Mouse (Mus musculus) adrenal gland, postnatal 14 days (tissue): ENCODE measurements around the gene Dlk1. TPM values are rescaled to one million over a fixed set of nuclear protein-coding genes. Genes with fewer than 3 reads are reported as not detected.

Source experiments
- DNase-seq: peaks from one replicate; pipeline ENCODE4 v3.0.0; 2021; ENCODE audit warnings: mixed read lengths
- long read RNA-seq, 2 experiments: library from polyadenylated mRNA; stranded (forward); transcript quantifications; one replicate each; pipeline ENCODE4 v2.0.0; 2021
- total RNA-seq: library from RNA; stranded (reverse); gene quantifications from 2 replicates; pipeline ENCODE4 v1.2.3, GENCODE M21; 2021

Dlk1 gene
- 494 and 529 TPM in 2 replicates for total RNA-seq
- long read RNA-seq, experiment 1, full-length matches to known transcripts: 503 of 546 reads
- long read RNA-seq, experiment 1, partial matches to known transcripts: 19 of 546 reads
- long read RNA-seq, experiment 1, other reads (novel, unspliced or antisense): 24 of 546 reads
- long read RNA-seq, experiment 2, full-length matches to known transcripts: 301 of 343 reads
- long read RNA-seq, experiment 2, partial matches to known transcripts: 4 of 343 reads
- long read RNA-seq, experiment 2, other reads (novel, unspliced or antisense): 38 of 343 reads

DNA sequence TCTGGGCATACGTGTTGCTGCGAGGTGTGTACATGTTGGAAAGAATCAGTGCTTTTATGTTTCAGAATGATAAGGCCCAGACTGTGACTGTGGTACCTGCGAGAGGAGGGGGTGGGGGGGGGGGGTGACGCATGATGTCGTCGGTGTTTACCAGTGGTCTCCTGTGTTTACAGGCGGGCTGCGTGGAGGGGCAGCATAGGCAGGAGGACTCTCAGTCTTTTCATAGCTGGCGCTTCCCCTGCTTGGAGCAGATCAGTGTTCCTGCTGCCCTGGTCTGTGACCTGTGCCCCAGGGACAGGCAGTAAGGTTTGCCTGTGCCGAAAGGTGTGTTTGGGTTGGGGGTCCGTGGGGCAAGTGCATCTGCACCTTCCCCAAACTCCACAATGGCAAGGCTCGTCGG lies at the start of gene Dlk1:
Dlk1 (plus strand) TSS at position 232 of the 400 bp plus-strand sequence.
- no peak for DNase-seq

DNA sequence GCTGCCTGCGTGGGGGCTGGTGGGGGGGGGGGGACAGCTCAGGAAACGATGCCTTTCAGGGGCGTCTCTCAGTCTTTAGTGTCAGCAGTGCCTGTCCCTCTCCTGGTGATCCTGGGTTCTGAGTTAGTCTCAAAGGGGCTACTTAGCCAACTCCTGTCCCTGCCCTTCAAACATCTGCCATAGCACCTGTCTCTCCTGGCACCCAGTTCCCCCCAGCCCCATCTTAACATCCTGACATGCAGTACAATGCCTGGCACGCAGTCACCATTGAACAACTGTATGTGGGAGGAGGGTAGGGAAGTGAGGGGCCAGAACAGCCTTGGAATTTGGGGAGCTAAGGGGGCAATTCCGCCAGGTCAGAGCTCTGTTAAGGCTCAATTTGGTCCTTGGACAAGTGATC lies 49.7 kb upstream of the Dlk1 start:
- DNase-seq: no peak

DNA sequence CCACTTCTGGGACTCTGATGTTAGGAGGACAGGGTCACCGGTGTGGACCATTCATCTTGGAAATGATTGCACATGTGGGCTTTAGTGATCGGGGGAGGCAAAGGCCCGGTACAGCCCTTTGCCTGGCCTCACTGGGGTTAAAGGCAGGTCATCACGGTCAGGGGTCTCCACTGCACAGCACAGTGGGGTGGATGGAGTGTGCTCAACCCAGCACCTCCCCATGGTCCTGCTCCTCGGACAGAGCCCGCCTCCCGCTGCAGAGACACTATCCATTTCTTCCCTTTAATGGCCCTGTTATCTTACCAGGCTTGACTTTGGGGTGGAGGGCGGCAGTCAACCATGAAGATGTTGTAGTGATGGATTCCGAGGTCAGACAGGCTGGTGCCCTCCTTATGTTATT lies 48.9 kb upstream of the Dlk1 start:
- no peak for DNase-seq

DNA sequence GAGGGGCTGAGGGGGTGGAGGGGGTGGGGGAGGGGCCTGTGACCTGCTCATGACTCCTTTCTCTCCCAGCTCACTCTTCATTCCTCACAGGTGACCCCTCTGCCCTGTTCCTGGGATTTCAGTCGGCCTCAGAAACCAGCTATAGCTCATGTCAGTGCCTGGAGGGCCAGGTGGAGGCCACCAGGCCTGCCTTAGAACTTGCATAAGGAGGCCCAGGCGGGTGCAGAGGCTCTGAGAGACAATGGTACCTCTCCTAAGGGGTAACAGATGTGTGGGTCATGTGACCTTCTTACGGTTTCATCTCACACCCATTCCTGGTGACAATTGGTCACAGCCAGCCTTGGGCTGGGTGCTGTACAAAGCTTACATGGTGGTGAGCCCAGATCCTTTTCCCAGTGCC lies 46.6 kb upstream of the Dlk1 start:
- DNase-seq: no peak

DNA sequence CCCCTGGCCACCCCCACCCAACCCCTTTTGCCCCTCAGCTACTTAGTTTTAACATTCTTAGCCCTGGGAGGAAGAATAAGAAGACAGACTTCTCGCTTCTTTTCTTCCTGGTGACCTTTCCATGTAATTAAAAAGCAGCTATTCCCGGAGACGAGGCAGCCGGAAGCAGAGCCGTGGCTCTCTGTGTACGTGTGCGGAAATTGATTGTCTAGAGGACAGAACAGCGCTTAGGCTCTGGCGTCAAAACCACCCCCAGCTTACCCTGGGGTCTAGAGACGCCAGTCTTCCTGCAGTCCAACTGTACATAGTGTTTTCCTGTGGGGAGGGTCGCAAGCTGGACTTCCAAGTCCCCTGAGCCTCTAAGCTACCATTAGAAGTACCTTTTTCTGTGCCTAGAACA lies 41.9 kb upstream of the Dlk1 start:
- DNase-seq: no peak

DNA sequence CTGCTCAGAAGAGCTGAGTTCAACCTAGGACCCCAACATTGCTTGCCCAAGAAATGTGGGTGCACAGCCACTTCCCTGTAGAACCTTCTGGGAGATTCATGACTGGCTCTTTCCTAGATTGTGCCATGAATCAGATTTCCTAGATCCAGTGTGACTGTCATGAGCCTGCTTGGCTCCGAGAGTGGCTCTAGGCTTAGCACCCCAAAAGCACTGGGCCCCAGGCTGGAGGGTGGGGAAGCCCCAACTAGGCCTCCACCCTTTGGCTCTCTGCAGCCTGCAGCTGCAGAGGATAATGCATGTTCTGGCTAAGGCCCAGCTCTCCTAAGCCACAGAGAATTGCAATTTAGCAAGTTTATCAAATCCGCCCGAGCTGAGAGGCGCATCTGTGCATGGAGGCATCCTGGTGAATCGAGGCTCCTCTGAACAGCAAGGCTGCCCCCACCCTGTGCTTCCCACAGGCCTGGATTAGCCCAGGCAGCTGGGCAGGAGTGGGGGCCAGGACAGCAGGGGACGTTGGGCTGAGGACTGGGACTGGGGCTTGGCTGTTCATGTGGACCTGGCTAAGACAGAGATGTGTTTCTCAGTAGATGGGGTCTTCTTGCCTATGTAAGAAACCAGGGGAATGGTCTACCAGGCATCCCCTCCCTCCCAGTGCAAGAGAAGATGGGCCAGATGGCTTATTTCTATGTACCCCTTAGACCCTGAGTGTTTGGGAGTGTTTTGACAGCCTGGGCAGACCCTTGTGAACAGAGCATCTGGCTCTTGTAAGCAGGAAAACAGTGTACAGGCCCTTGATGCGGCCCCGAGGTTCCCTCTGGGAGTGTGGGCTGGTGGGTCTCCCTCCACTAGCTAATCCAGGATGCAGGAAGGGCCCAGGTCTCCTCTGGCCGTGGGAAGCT lies 41.2 kb upstream of the Dlk1 start:
- no peak for DNase-seq

DNA sequence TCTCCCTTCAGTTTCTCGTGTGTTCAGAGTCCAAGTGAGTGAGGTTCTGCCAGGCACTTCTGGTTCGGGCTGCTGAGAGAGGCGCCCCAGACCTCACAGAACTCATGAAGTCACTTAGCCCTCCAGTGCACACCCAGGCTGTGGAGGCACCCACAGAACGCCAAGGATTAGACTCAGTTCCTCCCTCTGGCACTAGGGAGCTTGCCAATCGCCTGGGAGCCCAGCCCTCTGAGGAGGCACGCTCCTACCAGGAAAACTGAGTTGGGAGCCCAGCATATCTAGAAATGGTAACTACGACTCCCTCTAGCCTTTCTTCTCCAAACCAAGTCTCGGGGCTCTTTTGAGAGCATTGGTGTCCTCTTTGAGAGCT lies 40.6 kb upstream of the Dlk1 start:
- no peak for DNase-seq

DNA sequence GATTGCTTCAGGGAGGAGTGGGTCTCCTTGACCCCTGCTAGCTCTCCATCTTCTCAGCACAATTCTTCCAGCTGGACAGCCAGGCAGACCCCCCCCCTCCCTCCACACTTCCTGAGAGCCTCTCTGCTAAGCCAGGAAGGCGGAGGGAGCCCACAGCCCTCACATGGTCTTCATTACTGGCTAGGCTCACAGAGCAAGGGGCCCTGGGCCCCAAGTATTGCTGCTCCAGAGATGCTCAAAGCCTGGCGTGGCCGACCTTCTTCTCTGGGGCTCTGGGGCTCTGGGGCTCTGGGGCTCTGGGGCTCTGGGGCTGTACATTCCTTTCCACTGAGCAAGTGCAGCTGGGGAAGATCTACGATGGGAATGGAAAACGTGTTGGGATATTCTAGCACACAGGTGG lies 39.9 kb upstream of the Dlk1 start:
- DNase-seq: no peak

DNA sequence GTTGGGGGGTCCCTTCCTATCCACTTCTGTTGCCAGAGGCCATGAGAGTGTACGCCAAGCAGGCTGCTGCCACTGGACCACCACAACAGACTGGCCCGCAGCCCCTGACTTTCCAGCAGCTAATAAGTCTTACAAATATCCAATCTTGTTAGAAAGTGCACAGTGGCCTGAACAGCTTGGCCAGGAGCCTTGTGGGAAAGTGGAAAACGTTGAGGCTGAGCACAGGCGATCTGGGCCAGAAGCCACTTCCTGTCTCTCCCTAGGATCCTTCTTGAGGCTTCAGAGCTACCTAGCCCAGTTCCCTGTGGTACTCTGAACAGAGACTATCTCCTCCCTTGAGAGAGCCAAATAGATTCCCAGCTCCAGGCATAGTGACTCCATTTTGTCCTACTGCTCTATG lies 39.3 kb upstream of the Dlk1 start:
- no peak for DNase-seq

DNA sequence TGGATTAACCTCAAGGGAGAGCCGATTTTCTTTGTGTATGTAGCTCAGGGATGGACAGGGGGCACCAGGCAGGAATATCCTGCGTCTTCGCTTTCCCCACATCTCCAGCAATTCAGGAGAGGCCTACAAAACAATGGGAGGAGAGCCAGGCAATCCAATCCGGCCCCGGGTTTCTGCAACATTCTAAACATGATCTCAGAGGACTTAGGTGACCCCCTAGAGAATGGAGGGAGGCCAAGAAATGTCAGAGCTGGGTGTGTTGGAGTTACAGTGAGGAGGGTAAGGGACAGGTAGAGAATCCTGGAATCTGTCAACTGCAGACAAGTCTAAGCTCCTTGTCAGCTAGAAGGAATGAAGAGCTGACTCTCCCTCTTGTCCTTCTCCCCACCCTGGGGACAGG lies 35.9 kb upstream of the Dlk1 start:
- no peak for DNase-seq

DNA sequence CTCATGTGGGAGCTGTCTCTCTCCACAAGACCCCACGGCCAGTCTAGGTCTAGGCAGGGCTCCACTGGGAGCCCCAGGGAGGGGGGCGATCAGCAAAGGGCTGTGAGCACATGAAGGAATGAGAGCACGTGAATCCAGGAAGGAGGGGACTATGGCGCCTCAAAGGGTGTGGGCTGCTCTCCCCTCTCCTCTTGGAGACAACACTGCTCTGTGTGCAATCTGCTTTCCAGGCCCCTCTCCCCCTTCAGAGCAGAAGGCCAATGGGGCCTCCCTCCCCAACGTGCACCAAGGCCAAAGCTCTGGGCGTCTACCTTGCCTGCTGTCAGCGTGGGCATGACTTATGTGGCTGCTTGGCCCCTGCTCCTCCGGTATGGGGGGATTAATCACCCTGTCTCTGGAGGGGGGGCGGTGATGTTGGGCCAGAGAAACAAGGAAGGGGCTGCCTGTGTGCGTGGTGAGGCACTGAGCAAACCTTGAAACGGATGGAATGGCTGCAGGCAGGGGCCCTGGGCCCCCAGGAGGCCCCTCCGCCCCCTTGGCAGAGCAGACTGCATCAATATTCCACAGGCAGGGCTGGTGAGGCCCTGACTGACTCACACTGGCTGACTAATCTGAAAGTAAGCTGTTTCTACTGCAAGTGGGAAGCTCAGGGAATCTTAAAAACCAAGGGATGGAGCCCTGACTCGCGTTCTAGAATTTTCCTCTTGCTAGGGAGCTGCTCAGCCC lies 35.0 kb upstream of the Dlk1 start:
- DNase-seq: peak; percentile 87

DNA sequence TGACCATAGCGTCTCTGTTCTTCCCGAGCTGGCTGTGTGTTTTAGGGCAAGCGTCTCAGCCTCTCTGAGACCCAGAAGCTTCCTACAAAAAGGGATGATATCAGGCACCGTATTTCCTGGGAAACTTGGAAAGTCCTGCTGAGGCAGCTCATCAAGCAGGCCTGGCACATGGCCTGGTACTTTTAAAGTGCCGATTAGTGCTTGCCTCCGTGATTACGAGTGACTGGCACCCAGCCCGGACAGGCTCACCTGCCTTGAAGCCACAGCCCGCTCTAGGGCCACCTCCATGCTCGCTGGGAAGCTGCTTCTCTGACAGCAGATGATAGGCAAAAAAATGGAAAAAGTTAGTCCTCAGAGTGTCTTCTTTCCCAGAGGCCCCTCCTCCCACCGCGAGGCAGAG lies 32.6 kb upstream of the Dlk1 start:
- no peak for DNase-seq

DNA sequence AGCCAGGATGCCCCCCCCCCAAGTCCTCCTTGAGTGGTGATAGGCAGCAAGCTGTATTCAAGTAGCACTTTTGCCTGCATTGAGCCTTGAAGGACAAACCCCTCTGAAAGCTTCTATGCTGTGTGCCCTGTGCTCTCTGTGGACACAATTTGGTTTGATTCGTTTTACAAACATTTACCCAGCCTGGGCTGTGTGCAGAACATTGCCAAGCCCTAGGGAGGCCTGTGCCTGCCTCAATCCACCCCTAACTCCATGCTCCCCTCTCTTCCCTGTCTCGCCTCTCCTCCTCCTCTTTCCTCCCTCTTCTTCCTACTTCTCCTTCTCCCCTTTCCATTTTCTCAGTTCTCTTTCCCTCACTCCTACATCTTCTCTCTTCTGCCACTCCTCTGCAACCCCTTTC lies 29.5 kb upstream of the Dlk1 start:
- no peak for DNase-seq

DNA sequence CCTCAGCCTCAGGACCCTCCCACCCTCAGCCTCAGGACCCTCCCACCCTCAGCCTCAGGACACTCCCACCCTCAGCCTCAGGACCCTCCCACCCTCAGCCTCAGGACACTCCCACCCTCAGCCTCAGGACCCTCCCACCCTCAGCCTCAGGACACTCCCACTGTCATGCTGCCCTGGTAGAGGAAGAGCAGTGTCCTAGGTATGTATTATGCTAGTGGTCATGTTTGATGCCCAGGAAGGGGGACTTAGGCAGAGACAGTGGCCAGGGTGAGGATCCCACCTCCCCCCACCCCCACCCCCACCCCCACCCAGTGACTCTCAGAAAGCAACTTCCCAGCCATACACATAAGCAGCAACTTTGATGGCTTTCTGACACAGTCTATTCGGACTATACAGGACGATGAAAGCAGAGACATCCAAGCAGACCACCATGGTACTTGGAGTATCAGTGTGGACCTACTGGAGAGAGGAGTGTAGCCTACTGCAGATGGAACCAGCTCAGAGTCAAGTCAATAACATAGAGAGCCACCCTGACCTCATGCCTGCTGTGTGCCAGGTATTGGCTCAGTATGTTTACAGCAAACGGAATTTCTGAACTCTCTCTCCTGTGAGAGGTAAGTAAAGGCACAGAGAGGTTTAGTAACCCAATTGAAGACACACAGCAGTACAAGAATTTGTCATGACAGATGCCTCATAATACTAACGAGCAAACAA lies 28.8 kb upstream of the Dlk1 start:
- DNase-seq: no peak

DNA sequence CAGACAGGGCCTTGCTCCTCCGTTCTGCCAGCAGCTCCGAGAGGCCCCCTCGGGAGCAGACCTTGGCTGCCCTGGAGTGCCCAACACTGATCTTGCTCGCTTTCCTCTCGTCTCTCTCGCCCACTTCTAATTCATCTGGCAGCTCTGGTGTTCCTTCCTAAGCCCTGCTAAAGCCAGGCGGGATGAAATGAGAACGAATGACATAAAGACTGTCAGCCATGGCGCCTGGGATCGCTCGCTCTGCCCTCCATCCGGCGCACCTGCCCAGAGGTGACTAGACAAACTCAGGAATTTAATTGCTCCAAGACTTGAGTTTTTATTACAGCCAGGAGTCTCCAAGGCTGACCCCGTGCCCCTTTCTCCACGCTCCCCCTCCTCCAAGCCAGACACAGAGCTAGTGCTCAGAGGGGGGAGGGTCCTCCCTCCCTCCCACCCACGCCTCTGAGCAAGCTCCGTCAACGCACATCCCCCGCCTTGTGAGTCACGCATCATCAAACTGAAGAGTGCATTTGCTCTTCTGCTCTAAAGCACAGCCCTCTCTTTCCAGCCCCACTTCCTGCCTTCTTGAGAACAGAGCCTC lies 27.8 kb upstream of the Dlk1 start:
- DNase-seq: peak; percentile 47

DNA sequence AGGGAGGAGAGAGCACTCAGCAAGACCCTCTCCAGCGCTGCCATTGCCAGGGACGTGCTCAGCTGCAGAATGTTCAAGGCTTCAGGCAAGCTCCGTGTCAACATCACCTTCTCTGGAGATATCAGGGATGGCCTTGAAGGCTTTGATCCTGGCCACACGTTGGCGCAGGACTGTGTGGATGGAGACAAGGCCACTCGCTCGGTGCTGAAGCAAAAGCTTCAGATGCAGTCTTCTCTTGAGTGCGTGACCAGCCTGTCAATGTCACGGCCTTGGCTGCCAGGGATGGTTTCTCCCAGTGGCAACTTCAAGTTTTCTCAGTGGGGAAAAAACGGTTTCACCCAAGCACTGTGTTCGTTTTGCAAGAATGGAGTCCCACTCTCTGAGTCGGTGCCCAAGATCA lies 26.6 kb upstream of the Dlk1 start:
- DNase-seq: peak; percentile 55

DNA sequence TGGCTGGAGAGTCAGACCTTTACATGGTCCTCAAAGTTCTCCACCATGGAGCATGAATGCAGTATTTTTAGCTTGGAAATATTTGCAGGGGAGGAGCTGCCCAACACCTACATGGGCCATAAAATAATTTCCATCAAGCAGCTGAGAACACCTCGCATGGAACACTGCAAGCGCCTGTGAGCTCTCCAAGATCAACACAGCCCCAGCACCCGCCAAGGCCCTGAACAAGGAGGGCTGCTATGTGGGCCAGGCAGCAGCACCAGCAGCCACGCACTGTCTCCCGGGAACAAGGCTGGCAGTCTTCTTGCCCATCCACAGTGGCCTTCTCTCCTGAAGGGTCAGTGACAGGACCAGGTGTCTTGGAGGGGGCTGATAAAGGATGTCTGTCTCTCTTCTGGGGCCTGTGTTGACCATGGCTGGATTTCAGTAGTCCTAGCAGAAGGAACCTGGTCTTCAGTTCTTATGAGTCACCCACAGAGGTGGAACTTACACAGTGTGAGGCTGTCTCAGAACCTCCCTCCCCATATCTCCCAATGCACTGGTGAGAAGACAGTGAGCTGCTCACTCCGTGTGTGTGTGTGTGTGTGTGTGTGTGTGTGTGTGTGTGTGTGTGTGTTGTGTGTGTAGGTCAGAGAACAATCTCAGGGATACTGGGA lies 20.0 kb upstream of the Dlk1 start:
- no peak for DNase-seq

DNA sequence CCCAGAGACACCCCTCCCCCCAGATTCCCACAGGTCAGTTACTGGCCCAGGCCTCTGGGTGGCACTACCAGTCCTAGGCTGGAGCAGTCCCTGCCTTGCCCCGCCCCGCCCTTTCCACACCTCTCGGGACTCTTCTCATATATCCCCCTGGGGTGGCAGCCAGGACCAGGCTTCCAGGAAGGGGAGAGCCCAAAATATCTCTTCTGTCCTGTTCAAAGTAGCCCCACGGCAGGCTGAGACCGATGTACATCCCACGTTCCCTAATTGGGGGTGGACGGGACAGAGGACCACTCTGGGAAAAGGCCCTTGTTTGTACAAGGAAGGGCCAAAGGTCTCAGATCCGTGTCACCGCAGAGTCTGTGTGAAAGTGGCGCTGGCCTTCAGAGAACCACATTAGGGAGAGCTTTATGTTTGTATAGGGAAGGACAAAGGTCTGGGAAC lies 16.2 kb upstream of the Dlk1 start:
- peak; percentile 86 for DNase-seq

DNA sequence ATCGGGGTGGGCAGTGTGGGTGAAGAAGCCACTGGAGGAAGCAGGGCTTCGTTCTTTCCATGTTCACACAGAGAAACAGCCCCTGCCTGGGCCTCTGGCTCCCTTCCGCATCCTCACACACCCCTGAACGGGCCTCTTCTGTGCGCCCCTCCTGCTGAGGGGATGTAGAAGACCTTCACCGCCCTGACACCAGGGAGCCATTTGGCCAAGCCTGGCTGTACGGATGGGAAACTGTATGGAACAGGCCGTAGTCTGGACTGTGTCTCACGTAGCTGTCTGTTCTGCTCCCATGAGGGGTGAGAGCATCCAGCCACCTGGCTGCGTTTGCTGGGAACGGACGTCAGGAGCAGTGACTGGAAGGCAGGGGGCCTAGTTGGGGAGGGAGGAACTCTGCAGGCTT lies 15.8 kb upstream of the Dlk1 start:
- DNase-seq: no peak

DNA sequence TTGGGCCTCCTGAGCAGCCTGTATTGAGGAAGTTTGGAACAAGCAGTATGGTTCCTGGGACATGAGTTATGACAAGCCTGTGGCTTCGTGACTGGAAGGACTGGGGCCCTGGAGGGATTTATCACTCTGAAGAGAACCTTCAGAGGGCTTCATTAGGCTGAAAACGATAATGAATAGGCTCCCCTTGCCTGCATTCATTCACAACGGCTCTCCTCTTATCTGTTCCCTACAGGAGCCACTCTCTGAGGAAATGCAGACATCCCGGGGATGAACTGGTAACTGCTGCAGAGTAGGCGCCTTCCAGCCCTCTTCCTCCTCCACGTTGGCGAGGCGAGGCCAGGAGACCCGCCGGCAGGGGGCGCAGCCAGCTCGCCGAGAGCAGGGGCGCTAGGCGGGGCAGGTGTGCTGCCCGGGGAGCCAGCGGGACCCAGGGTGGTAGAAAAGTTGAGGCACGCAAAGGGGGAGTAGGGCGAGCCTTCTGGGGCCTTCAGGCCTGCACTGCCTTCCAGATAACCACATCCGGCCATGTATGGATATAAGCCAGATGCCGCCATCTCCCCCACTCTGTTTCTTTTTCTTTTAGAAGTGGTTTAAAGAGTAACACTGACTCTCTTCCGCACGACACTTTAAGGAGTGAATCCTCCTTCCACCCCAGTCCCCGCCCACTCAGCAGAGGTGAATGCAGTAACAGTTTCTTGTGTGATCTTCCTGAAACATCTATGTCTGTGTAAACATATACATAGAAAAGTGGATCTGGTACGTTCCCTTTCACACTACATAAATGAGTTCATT lies 14.9 kb upstream of the Dlk1 start:
- DNase-seq: peak; percentile 94

DNA sequence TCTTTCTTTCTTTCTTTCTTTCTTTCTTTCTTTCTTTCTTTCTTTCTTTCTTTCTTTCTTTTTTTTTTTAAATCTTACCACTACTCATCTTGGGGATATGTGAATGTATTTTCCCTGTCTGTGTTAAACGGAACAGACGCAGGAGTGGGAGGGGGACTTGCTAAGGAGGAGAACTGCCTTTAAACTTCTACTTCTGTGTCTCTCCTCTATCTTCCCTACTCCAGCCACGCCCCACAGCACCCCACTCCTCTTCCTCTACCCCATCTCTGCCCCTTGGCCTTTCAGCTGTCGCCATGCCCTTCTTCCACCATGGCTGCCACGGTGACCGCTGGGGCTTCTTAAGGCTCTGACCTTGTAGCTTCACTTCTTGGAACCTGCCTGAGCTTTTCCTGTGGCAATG lies 14.2 kb upstream of the Dlk1 start:
- DNase-seq: no peak
